Mouse (Mus musculus) neural tube, embryonic 15.5 days (tissue): ENCODE results near the gene Gemin5. TPM values are rescaled to one million over a fixed set of nuclear protein-coding genes. Genes with fewer than 3 reads are reported as not detected.

Experiments used
- ATAC-seq: fragments of 200-750 bp; cut with Nextera tagmentation; 2 replicates; pipeline ENCODE4 v1.8.0; 2017; ENCODE audit warnings: mild to moderate bottlenecking, moderate TSS enrichment, moderate library complexity; ENCODE audit not compliant: low FRiP score
- H3K27ac ChIP-seq: fragments of 300-500 bp; sonication (generic); replicated peaks from 2 replicates; pipeline ENCODE4 v1.5.1; 2015; ENCODE audit warnings: mild to moderate bottlenecking, inconsistent platforms
- H3K27me3 ChIP-seq: fragments of 300-500 bp; sonication (generic); replicated peaks from 2 replicates; pipeline ENCODE4 v1.6.1; 2015; ENCODE audit warnings: inconsistent platforms
- H3K36me3 ChIP-seq: fragments of 300-500 bp; sonication (generic); 2 replicates; pipeline ENCODE4 v1.6.1; 2015; ENCODE audit warnings: inconsistent platforms
- H3K4me1 ChIP-seq: fragments of 300-500 bp; sonication (generic); 2 replicates; pipeline ENCODE4 v1.6.1; 2015; ENCODE audit warnings: inconsistent platforms
- H3K4me2 ChIP-seq: fragments of 300-500 bp; sonication (generic); 2 replicates; pipeline ENCODE4 v1.6.1; 2015; ENCODE audit warnings: inconsistent platforms, mild to moderate bottlenecking, moderate library complexity
- H3K4me3 ChIP-seq: fragments of 300-500 bp; sonication (generic); replicated peaks from 2 replicates; pipeline ENCODE4 v1.5.1; 2015; ENCODE audit warnings: mild to moderate bottlenecking, inconsistent platforms
- H3K9ac ChIP-seq: fragments of 300-500 bp; sonication (generic); replicated peaks from 2 replicates; pipeline ENCODE4 v1.6.1; 2015; ENCODE audit warnings: mild to moderate bottlenecking, inconsistent platforms
- H3K9me3 ChIP-seq: fragments of 300-500 bp; sonication (generic); replicated peaks from 2 replicates; pipeline ENCODE4 v1.6.1; 2016; ENCODE audit warnings: inconsistent platforms
- WGBS: fragments of 180-500 bp; shearing (Covaris S2); methylation state at CpG from one replicate; pipeline ENCODE4 v1.1.7; 2015; ENCODE audit warnings: mixed read lengths; 5-methylcytosine and 5-hydroxymethylcytosine counted together
- polyA plus RNA-seq: library from polyadenylated mRNA; unstranded; fragments of >200 nt; fragmentation: Nextera tagmentation; extraction: Ambion mirVana; gene quantifications from 2 replicates; pipeline ENCODE4 v1.2.1, GENCODE M21; 2015

Gemin5 gene
- polyA plus RNA-seq, 1 experiment from 2014 or later, result 12.2 TPM

- 30% methylated on average over 6 of the region's 6 CpGs for WGBS
- peaks cover 93% of the 10 kb centered on the region for H3K36me3 ChIP-seq
- H3K9me3 ChIP-seq, result no peaks in the 10 kb centered on the region
- no peak overlapping the region for H3K27ac ChIP-seq
- H3K27me3 ChIP-seq, result no peaks in the 10 kb centered on the region
- no peak for ATAC-seq
- H3K9ac ChIP-seq, result no peak overlapping the region
- no peak overlapping the region for H3K4me2 ChIP-seq
- no peak overlapping the region for H3K4me3 ChIP-seq
- peaks cover 6% of the 10 kb centered on the region; the same call in 1 of the 2 replicates for H3K4me1 ChIP-seq
These were observed 39.0 kb downstream of the Gemin5 start for GRCm38 (mm10) chr11:58129302-58129843.

- Histone ChIP-seq H3K4me2 (no peak overlapping the region), H3K4me1 (peaks cover 6% of the 10 kb centered on the region; the same call in 1 of the 2 replicates), H3K27me3 (no peaks in the 10 kb centered on the region), H3K9me3 (no peaks in the 10 kb centered on the region), H3K36me3 (peaks cover 82% of the 10 kb centered on the region), H3K4me3 (no peak overlapping the region), H3K9ac (no peak overlapping the region), H3K27ac (no peak overlapping the region)
- 88% methylated on average over 2 of the region's 2 CpGs for WGBS
- ATAC-seq, result no peak
These were observed 40.8 kb downstream of the Gemin5 start for GRCm38 (mm10) chr11:58127544-58127943.

GRCm38 (mm10) chr11:58126397-58127160 lies 41.8 kb downstream of the Gemin5 start:
- Histone ChIP-seq H3K4me3 (no peak overlapping the region), H3K4me2 (no peak overlapping the region), H3K27ac (no peak overlapping the region), H3K27me3 (no peaks in the 10 kb centered on the region), H3K36me3 (peaks cover 79% of the 10 kb centered on the region), H3K4me1 (peaks cover 6% of the 10 kb centered on the region; the same call in 1 of the 2 replicates), H3K9me3 (no peaks in the 10 kb centered on the region), H3K9ac (no peak overlapping the region)
- peak; percentile 41; the same call in 1 of the 2 replicates for ATAC-seq
- 65% methylated on average over 7 of the region's 7 CpGs for WGBS

GRCm38 (mm10) chr11:58125021-58125420 lies 43.3 kb downstream of the Gemin5 start:
- ATAC-seq, result no peak
- no peak overlapping the region for H3K4me3 ChIP-seq
- peaks cover 6% of the 10 kb centered on the region; the same call in 1 of the 2 replicates for H3K4me1 ChIP-seq
- no peak overlapping the region for H3K4me2 ChIP-seq
- no peaks in the 10 kb centered on the region for H3K27me3 ChIP-seq
- no peak overlapping the region for H3K9ac ChIP-seq
- no peak overlapping the region for H3K27ac ChIP-seq
- H3K36me3 ChIP-seq, result peaks cover 80% of the 10 kb centered on the region
- H3K9me3 ChIP-seq, result no peaks in the 10 kb centered on the region
- 79% methylated on average over 11 of the region's 11 CpGs for WGBS

- Histone ChIP-seq H3K27ac (no peak overlapping the region), H3K36me3 (peaks cover 77% of the 10 kb centered on the region), H3K4me3 (no peak overlapping the region), H3K9me3 (no peaks in the 10 kb centered on the region), H3K4me1 (peaks cover 6% of the 10 kb centered on the region; the same call in 1 of the 2 replicates), H3K9ac (no peak overlapping the region), H3K4me2 (no peak overlapping the region), H3K27me3 (no peaks in the 10 kb centered on the region)
- 82% methylated on average over 2 of the region's 2 CpGs for WGBS
- no peak for ATAC-seq
These were observed 44.6 kb downstream of the Gemin5 start for GRCm38 (mm10) chr11:58123711-58124110.

GRCm38 (mm10) chr11:58121351-58121750 lies 47.0 kb downstream of the Gemin5 start:
- no peaks in the 10 kb centered on the region for H3K9me3 ChIP-seq
- H3K36me3 ChIP-seq, result peaks cover 75% of the 10 kb centered on the region
- H3K4me1 ChIP-seq, result peaks cover 3% of the 10 kb centered on the region; the same call in 1 of the 2 replicates
- H3K27me3 ChIP-seq, result no peaks in the 10 kb centered on the region
- no peak for ATAC-seq
- H3K4me2 ChIP-seq, result no peak overlapping the region
- no peak overlapping the region for H3K9ac ChIP-seq
- H3K4me3 ChIP-seq, result no peak overlapping the region
- no peak overlapping the region for H3K27ac ChIP-seq
- 89% methylated on average over 9 of the region's 9 CpGs for WGBS

- no peak overlapping the region for H3K9ac ChIP-seq
- WGBS, result 85% methylated on average over 3 of the region's 3 CpGs
- no peak for ATAC-seq
- H3K36me3 ChIP-seq, result peaks cover 79% of the 10 kb centered on the region
- H3K4me3 ChIP-seq, result no peak overlapping the region
- H3K9me3 ChIP-seq, result no peaks in the 10 kb centered on the region
- no peaks in the 10 kb centered on the region for H3K4me1 ChIP-seq
- no peak overlapping the region for H3K4me2 ChIP-seq
- no peak overlapping the region for H3K27ac ChIP-seq
- H3K27me3 ChIP-seq, result no peaks in the 10 kb centered on the region
These were observed 47.7 kb downstream of the Gemin5 start for GRCm38 (mm10) chr11:58120655-58121054.

GRCm38 (mm10) chr11:58117044-58117652 lies 51.2 kb downstream of the Gemin5 start:
- no peak overlapping the region for H3K4me2 ChIP-seq
- H3K4me3 ChIP-seq, result no peak overlapping the region
- ATAC-seq, result no peak
- peaks cover 92% of the 10 kb centered on the region for H3K36me3 ChIP-seq
- H3K9ac ChIP-seq, result no peak overlapping the region
- no peaks in the 10 kb centered on the region for H3K4me1 ChIP-seq
- WGBS, result 77% methylated on average over 10 of the region's 10 CpGs
- no peak overlapping the region for H3K27ac ChIP-seq
- no peaks in the 10 kb centered on the region for H3K9me3 ChIP-seq
- H3K27me3 ChIP-seq, result no peaks in the 10 kb centered on the region

GRCm38 (mm10) chr11:58116560-58116959 lies 51.8 kb downstream of the Gemin5 start:
- WGBS, result 88% methylated on average over 1 of the region's 1 CpGs
- H3K36me3 ChIP-seq, result peaks cover 92% of the 10 kb centered on the region
- no peak overlapping the region for H3K4me2 ChIP-seq
- no peak for ATAC-seq
- H3K27ac ChIP-seq, result no peak overlapping the region
- no peaks in the 10 kb centered on the region for H3K9me3 ChIP-seq
- H3K4me3 ChIP-seq, result no peak overlapping the region
- H3K27me3 ChIP-seq, result no peaks in the 10 kb centered on the region
- H3K9ac ChIP-seq, result no peak overlapping the region
- no peaks in the 10 kb centered on the region for H3K4me1 ChIP-seq

GRCm38 (mm10) chr11:58107664-58108337 lies 60.5 kb downstream of the Gemin5 start:
- no peaks in the 10 kb centered on the region for H3K9me3 ChIP-seq
- H3K9ac ChIP-seq, result no peak overlapping the region
- peaks cover 38% of the 10 kb centered on the region for H3K4me1 ChIP-seq
- H3K4me3 ChIP-seq, result no peak overlapping the region
- no peak overlapping the region for H3K27ac ChIP-seq
- H3K36me3 ChIP-seq, result peaks cover 31% of the 10 kb centered on the region
- no peaks in the 10 kb centered on the region for H3K27me3 ChIP-seq
- 82% methylated on average over 4 of the region's 4 CpGs for WGBS
- no peak for ATAC-seq
- no peak overlapping the region for H3K4me2 ChIP-seq

- Histone ChIP-seq H3K4me1 (peaks cover 41% of the 10 kb centered on the region), H3K9ac (no peak overlapping the region), H3K9me3 (no peaks in the 10 kb centered on the region), H3K27ac (no peak overlapping the region), H3K4me2 (no peak overlapping the region), H3K36me3 (peaks cover 24% of the 10 kb centered on the region), H3K4me3 (no peak overlapping the region), H3K27me3 (no peaks in the 10 kb centered on the region)
- 50% methylated on average over 3 of the region's 3 CpGs for WGBS
- ATAC-seq, result no peak
These were observed 61.3 kb downstream of the Gemin5 start for GRCm38 (mm10) chr11:58107009-58107408.
